Mouse (Mus musculus): ENCODE measurements at regions not wholly inside any gene's neighbourhood (a gene's known extent, or its start where the extent isn't known, plus 50 kb on each side); places are given as distances from the start of the nearest gene placed in this dataset.

GRCm38 (mm10) chr4:106048797-106049196, 259.1 kb downstream of the Gm12728 start:
- Histone ChIP-seq H3K4me3 (replicated peaks) (no peak overlapping the region), H3K27ac (no peak overlapping the region), H3K9ac (replicated peaks) (no peak overlapping the region), H3K9me3 (no peaks in the 10 kb centered on the region), H3K36me3 (no peaks in the 10 kb centered on the region), H3K27me3 (no peaks in the 10 kb centered on the region), H3K4me1 (replicated peaks) (peaks cover 19% of the 10 kb centered on the region), H3K4me2 (no peak overlapping the region)
- WGBS, result 84% methylated on average over 8 of the region's 8 CpGs
- no peak for ATAC-seq (ENCODE audit: insufficient number of reproducible peaks, insufficient read depth, low FRiP score, low TSS enrichment, low read depth)

- Histone ChIP-seq H3K4me2 (no peak overlapping the region), H3K4me3 (replicated peaks) (no peak overlapping the region), H3K9me3 (no peaks in the 10 kb centered on the region), H3K27ac (no peak overlapping the region), H3K36me3 (no peaks in the 10 kb centered on the region), H3K27me3 (no peaks in the 10 kb centered on the region), H3K4me1 (replicated peaks) (peaks cover 19% of the 10 kb centered on the region), H3K9ac (replicated peaks) (no peak overlapping the region)
- WGBS, result 56% methylated on average over 3 of the region's 3 CpGs
- no peak for ATAC-seq (ENCODE audit: insufficient number of reproducible peaks, insufficient read depth, low FRiP score, low TSS enrichment, low read depth)
Measured at GRCm38 (mm10) chr4:106049880-106050279, 260.2 kb downstream of the Gm12728 start.

- H3K9me3 ChIP-seq, result no peaks in the 10 kb centered on the region
- no peak overlapping the region for H3K9ac ChIP-seq (replicated peaks)
- H3K27ac ChIP-seq, result 0 out of 2 replicates have a peak overlapping the region, but pooled peaks have one; percentile 1
- no peak for ATAC-seq (ENCODE audit: insufficient number of reproducible peaks, insufficient read depth, low FRiP score, low TSS enrichment, low read depth)
- H3K4me1 ChIP-seq (replicated peaks), result peaks cover 19% of the 10 kb centered on the region
- 21% methylated on average over 3 of the region's 3 CpGs for WGBS
- H3K4me3 ChIP-seq (replicated peaks), result no peak overlapping the region
- no peaks in the 10 kb centered on the region for H3K36me3 ChIP-seq
- H3K27me3 ChIP-seq, result no peaks in the 10 kb centered on the region
- H3K4me2 ChIP-seq, result no peak overlapping the region
Measured at GRCm38 (mm10) chr4:106050297-106050696, 260.6 kb downstream of the Gm12728 start.

- ATAC-seq (ENCODE audit: insufficient number of reproducible peaks, insufficient read depth, low FRiP score, low TSS enrichment, low read depth), result no peak
- Histone ChIP-seq H3K4me2 (no peak overlapping the region), H3K27ac (no peak overlapping the region), H3K4me1 (replicated peaks) (peaks cover 19% of the 10 kb centered on the region), H3K9ac (replicated peaks) (no peak overlapping the region), H3K27me3 (no peaks in the 10 kb centered on the region), H3K36me3 (no peaks in the 10 kb centered on the region), H3K4me3 (replicated peaks) (no peak overlapping the region), H3K9me3 (no peaks in the 10 kb centered on the region)
- WGBS, result 35% methylated on average over 9 of the region's 9 CpGs
Measured at GRCm38 (mm10) chr4:106053496-106053895, 262.5 kb upstream of the Usp24 start.

GRCm38 (mm10) chr4:106054324-106054723, 261.7 kb upstream of the Usp24 start:
- no peaks in the 10 kb centered on the region for H3K27me3 ChIP-seq
- 79% methylated on average over 7 of the region's 7 CpGs for WGBS
- no peak overlapping the region for H3K9ac ChIP-seq (replicated peaks)
- no peaks in the 10 kb centered on the region for H3K9me3 ChIP-seq
- no peak for ATAC-seq (ENCODE audit: insufficient number of reproducible peaks, insufficient read depth, low FRiP score, low TSS enrichment, low read depth)
- no peak overlapping the region for H3K27ac ChIP-seq
- H3K36me3 ChIP-seq, result no peaks in the 10 kb centered on the region
- peaks cover 19% of the 10 kb centered on the region for H3K4me1 ChIP-seq (replicated peaks)
- H3K4me3 ChIP-seq (replicated peaks), result no peak overlapping the region
- no peak overlapping the region for H3K4me2 ChIP-seq

- Histone ChIP-seq H3K9ac (replicated peaks) (no peak overlapping the region), H3K9me3 (no peaks in the 10 kb centered on the region), H3K27ac (no peak overlapping the region), H3K36me3 (no peaks in the 10 kb centered on the region), H3K27me3 (no peaks in the 10 kb centered on the region; the same call in 1 of the 2 replicates), H3K4me2 (no peak overlapping the region), H3K4me3 (replicated peaks) (no peak overlapping the region), H3K4me1 (replicated peaks) (peaks cover 36% of the 10 kb centered on the region)
- no peak for ATAC-seq (ENCODE audit: insufficient number of reproducible peaks, insufficient read depth, low FRiP score, low TSS enrichment, low read depth)
- WGBS, result 87% methylated on average over 12 of the region's 12 CpGs
Measured at GRCm38 (mm10) chr4:106062651-106063050, 253.4 kb upstream of the Usp24 start.

GRCm38 (mm10) chr4:106063851-106064382, 252.1 kb upstream of the Usp24 start:
- H3K36me3 ChIP-seq, result no peaks in the 10 kb centered on the region
- ATAC-seq (ENCODE audit: insufficient number of reproducible peaks, insufficient read depth, low FRiP score, low TSS enrichment, low read depth), result peak; percentile 71; the same call in 1 of the 2 replicates
- H3K27ac ChIP-seq, result peak overlapping the region; percentile 62
- H3K4me3 ChIP-seq (replicated peaks), result no peak overlapping the region
- WGBS, result 23% methylated on average over 6 of the region's 6 CpGs
- no peak overlapping the region for H3K9ac ChIP-seq (replicated peaks)
- H3K4me2 ChIP-seq, result no peak overlapping the region
- H3K27me3 ChIP-seq, result no peaks in the 10 kb centered on the region; the same call in 1 of the 2 replicates
- peaks cover 43% of the 10 kb centered on the region for H3K4me1 ChIP-seq (replicated peaks)
- H3K9me3 ChIP-seq, result no peaks in the 10 kb centered on the region

GRCm38 (mm10) chr4:106067023-106067422, 249.0 kb upstream of the Usp24 start:
- no peaks in the 10 kb centered on the region; the same call in 1 of the 2 replicates for H3K27me3 ChIP-seq
- H3K9ac ChIP-seq (replicated peaks), result no peak overlapping the region; the same call in 1 of the 2 replicates
- H3K27ac ChIP-seq, result peak overlapping the region; percentile 84
- ATAC-seq (ENCODE audit: insufficient number of reproducible peaks, insufficient read depth, low FRiP score, low TSS enrichment, low read depth), result no peak
- H3K4me3 ChIP-seq (replicated peaks), result no peak overlapping the region
- no peaks in the 10 kb centered on the region for H3K9me3 ChIP-seq
- peaks cover 47% of the 10 kb centered on the region for H3K4me1 ChIP-seq (replicated peaks)
- WGBS, result 37% methylated on average over 9 of the region's 9 CpGs
- H3K4me2 ChIP-seq, result no peak overlapping the region
- H3K36me3 ChIP-seq, result no peaks in the 10 kb centered on the region

GRCm38 (mm10) chr4:106083546-106083945, 232.5 kb upstream of the Usp24 start:
- no peak overlapping the region for H3K27ac ChIP-seq
- H3K4me2 ChIP-seq, result no peak overlapping the region
- H3K4me3 ChIP-seq (replicated peaks), result no peak overlapping the region
- H3K9me3 ChIP-seq, result no peaks in the 10 kb centered on the region
- ATAC-seq (ENCODE audit: insufficient number of reproducible peaks, insufficient read depth, low FRiP score, low TSS enrichment, low read depth), result no peak
- H3K36me3 ChIP-seq, result no peaks in the 10 kb centered on the region
- no peak overlapping the region for H3K9ac ChIP-seq (replicated peaks)
- H3K4me1 ChIP-seq (replicated peaks), result no peaks in the 10 kb centered on the region; the same call in 1 of the 2 replicates
- no peaks in the 10 kb centered on the region for H3K27me3 ChIP-seq

- no peaks in the 10 kb centered on the region for H3K36me3 ChIP-seq
- no peaks in the 10 kb centered on the region for H3K27me3 ChIP-seq
- H3K4me3 ChIP-seq (replicated peaks), result no peak overlapping the region
- WGBS, result 6% methylated on average over 9 of the region's 9 CpGs
- 0 out of 2 replicates have a peak overlapping the region, but pooled peaks have one; percentile 34 for H3K9ac ChIP-seq (replicated peaks)
- ATAC-seq (ENCODE audit: insufficient number of reproducible peaks, insufficient read depth, low FRiP score, low TSS enrichment, low read depth), result peak; percentile 90
- H3K9me3 ChIP-seq, result no peaks in the 10 kb centered on the region
- peak overlapping the region; percentile 13 for H3K4me2 ChIP-seq
- H3K27ac ChIP-seq, result peak overlapping the region; percentile 87
- H3K4me1 ChIP-seq (replicated peaks), result peaks cover 43% of the 10 kb centered on the region
Measured at GRCm38 (mm10) chr4:106091927-106092675, 223.9 kb upstream of the Usp24 start.

GRCm38 (mm10) chr4:106092676-106093070, 223.3 kb upstream of the Usp24 start:
- H3K4me1 ChIP-seq (replicated peaks), result peaks cover 43% of the 10 kb centered on the region
- H3K9me3 ChIP-seq, result no peaks in the 10 kb centered on the region
- peak overlapping the region; percentile 13 for H3K4me2 ChIP-seq
- H3K27ac ChIP-seq, result peak overlapping the region; percentile 87
- H3K27me3 ChIP-seq, result no peaks in the 10 kb centered on the region
- WGBS, result 35% methylated on average over 6 of the region's 6 CpGs
- H3K36me3 ChIP-seq, result no peaks in the 10 kb centered on the region
- no peak overlapping the region for H3K4me3 ChIP-seq (replicated peaks)
- 0 out of 2 replicates have a peak overlapping the region, but pooled peaks have one; percentile 34 for H3K9ac ChIP-seq (replicated peaks)
- no peak for ATAC-seq (ENCODE audit: insufficient number of reproducible peaks, insufficient read depth, low FRiP score, low TSS enrichment, low read depth)

Measured in limb, embryonic 12.5 days (tissue).